Comparison of ENCODE assay signal across 8 mouse cellular contexts in genomic region chr2:65846000-65846755, GRCm38 (mm10). TPM values are rescaled to one million over a fixed set of nuclear protein-coding genes. Genes with fewer than 3 reads are reported as not detected.
DNase-seq lines count a peak whose midpoint lies in the region; ATAC-seq and TF ChIP-seq lines count a peak whose summit lies in the region.

No protein-coding gene starts in this region.

- 2% methylated on average over 22 of the region's 22 CpGs for WGBS in cerebellum, adult 2 months
- WGBS in lung, embryonic 16.5 days: 2% methylated on average over 22 of the region's 22 CpGs
- 2% methylated on average over 22 of the region's 22 CpGs for WGBS in intestine, embryonic 14.5 days
- 2% methylated on average over 22 of the region's 22 CpGs for WGBS in neural tube, embryonic 12.5 days

- H3K9ac ChIP-seq in lung, embryonic 16.5 days (ENCODE audit: low read length): peak overlapping the region; percentile 39
- peak overlapping the region; percentile 43 for H3K9ac ChIP-seq in intestine, embryonic 14.5 days (ENCODE audit: low read length)
- H3K9ac ChIP-seq in neural tube, embryonic 12.5 days: peak overlapping the region; percentile 51

- H3K4me1 ChIP-seq in cerebellum, adult 2 months (ENCODE audit: control insufficient read depth, insufficient read depth, low read length): no peaks in the 10 kb centered on the region; the same call in 1 of the 2 replicates
- H3K4me1 ChIP-seq in lung, embryonic 16.5 days (replicated peaks; ENCODE audit: control insufficient read depth, insufficient read depth, low read length): peaks cover 7% of the 10 kb centered on the region; the same call in 1 of the 2 replicates
- H3K4me1 ChIP-seq in intestine, embryonic 14.5 days (replicated peaks; ENCODE audit: control insufficient read depth, insufficient read depth, low read length): 0 out of 2 replicates have a peak, but pooled peaks cover 3% of the 10 kb centered on the region
- H3K4me1 ChIP-seq in neural tube, embryonic 12.5 days: peaks cover 14% of the 10 kb centered on the region; the same call in 1 of the 2 replicates

- no peak for TF ChIP-seq POLR2A in cerebellum, adult 2 months (IDR thresholded peaks at IDR 0.05; ENCODE audit: borderline replicate concordance, insufficient read depth, low read length)

- peak; percentile 28 for DNase-seq in cerebellum, adult 2 months
- DNase-seq in cerebellum, adult 9-11 months: no peak
- no peak for DNase-seq in lung, postnatal 4 days
- peak; percentile 65 for DNase-seq in intestine, embryonic 14.5 days (ENCODE audit: low spot score)
- no peak for DNase-seq in c-Kit-positive CD71-positive TER-119-positive erythroid progenitor cells, embryonic 14.5 days (ENCODE audit: low spot score)
- no peak for DNase-seq in urinary bladder, adult 2 months (ENCODE audit: low spot score)

- TF ChIP-seq CTCF in cerebellum, adult 2 months (IDR thresholded peaks at IDR 0.05; ENCODE audit: borderline replicate concordance, insufficient read depth, low read depth, low read length): no peak

- H3K4me2 ChIP-seq in lung, embryonic 16.5 days (ENCODE audit: low read depth, low read length): peak overlapping the region; percentile 72
- peak overlapping the region; percentile 64 for H3K4me2 ChIP-seq in intestine, embryonic 14.5 days (ENCODE audit: low read length)
- H3K4me2 ChIP-seq in neural tube, embryonic 12.5 days (replicated peaks): peak overlapping the region; percentile 65

- H3K4me3 ChIP-seq in cerebellum, adult 2 months (replicated peaks; ENCODE audit: insufficient read depth, low read depth, low read length): peak overlapping the region; percentile 88
- H3K4me3 ChIP-seq in lung, embryonic 16.5 days (ENCODE audit: low read length): peak overlapping the region; percentile 47
- peak overlapping the region; percentile 43 for H3K4me3 ChIP-seq in intestine, embryonic 14.5 days (ENCODE audit: low read depth, low read length)
- peak overlapping the region; percentile 46 for H3K4me3 ChIP-seq in neural tube, embryonic 12.5 days

- H3K36me3 ChIP-seq in lung, embryonic 16.5 days (ENCODE audit: control insufficient read depth, insufficient read depth, low read length): no peaks in the 10 kb centered on the region
- H3K36me3 ChIP-seq in intestine, embryonic 14.5 days (ENCODE audit: control insufficient read depth, insufficient read depth, low read length): no peaks in the 10 kb centered on the region
- no peaks in the 10 kb centered on the region for H3K36me3 ChIP-seq in neural tube, embryonic 12.5 days

- H3K9me3 ChIP-seq in lung, embryonic 16.5 days (ENCODE audit: control insufficient read depth, low read length): no peaks in the 10 kb centered on the region
- 0 out of 2 replicates have a peak, but pooled peaks cover 2% of the 10 kb centered on the region for H3K9me3 ChIP-seq in intestine, embryonic 14.5 days (ENCODE audit: control insufficient read depth, low read length)
- H3K9me3 ChIP-seq in neural tube, embryonic 12.5 days: no peaks in the 10 kb centered on the region

- H3K27ac ChIP-seq in cerebellum, adult 2 months (ENCODE audit: insufficient read depth, low read length): no peak overlapping the region
- H3K27ac ChIP-seq in lung, embryonic 16.5 days (ENCODE audit: low read length): no peak overlapping the region
- peak overlapping the region; percentile 64; the same call in 1 of the 2 replicates for H3K27ac ChIP-seq in intestine, embryonic 14.5 days (ENCODE audit: low read depth)
- H3K27ac ChIP-seq in neural tube, embryonic 12.5 days: no peak overlapping the region

- no peak for ATAC-seq in lung, embryonic 16.5 days (ENCODE audit: low read depth)
- ATAC-seq in intestine, embryonic 14.5 days (replicated peaks; ENCODE audit: low FRiP score, low TSS enrichment, low read depth): no peak
- no peak for ATAC-seq in neural tube, embryonic 12.5 days (ENCODE audit: low FRiP score, low read depth)

- no peaks in the 10 kb centered on the region for H3K27me3 ChIP-seq in cerebellum, adult 2 months (ENCODE audit: control insufficient read depth, insufficient read depth, low read length)
- H3K27me3 ChIP-seq in lung, embryonic 16.5 days (ENCODE audit: control insufficient read depth, insufficient read depth, low read depth, low read length): no peaks in the 10 kb centered on the region
- no peaks in the 10 kb centered on the region for H3K27me3 ChIP-seq in intestine, embryonic 14.5 days (replicated peaks; ENCODE audit: control insufficient read depth, insufficient read depth, low read length)
- H3K27me3 ChIP-seq in neural tube, embryonic 12.5 days (replicated peaks): no peaks in the 10 kb centered on the region

RNA-seq across cellular contexts. Expression of gene Csrnp3, which starts 0.6 kb away (rescaled TPM):
- polyA plus RNA-seq in cerebellum, adult 2 months (2012; rRNA removed): 10.4 and 12.0 TPM in 2 replicates
- 0.54 and 0.58 TPM in 2 replicates for polyA plus RNA-seq in lung, embryonic 16.5 days (2015; fragmentation: Nextera tagmentation; extraction: Ambion mirVana)
- polyA plus RNA-seq in intestine, embryonic 14.5 days (2014; fragmentation: Nextera tagmentation; extraction: Ambion mirVana): 2.8 and 3.1 TPM in 2 replicates
- polyA plus RNA-seq in neural tube, embryonic 12.5 days (2016; fragmentation: Nextera tagmentation; extraction: Ambion mirVana): 29.6 and 32.2 TPM in 2 replicates
- polyA plus RNA-seq in urinary bladder, adult 2 months (2012; rRNA removed): 0.01 and 0.03 TPM in 2 replicates

Comparison
In these comparisons a context has a peak if more than half of its experiments do, and no peak if none do; other contexts are left out.
1. DNase-seq: peak in cerebellum, adult 2 months (2 of 2) and intestine, embryonic 14.5 days (single experiment); none in cerebellum, adult 9-11 months (single experiment), lung, postnatal 4 days (0 of 2), c-Kit-positive CD71-positive TER-119-positive erythroid progenitor cells, embryonic 14.5 days (single experiment) and urinary bladder, adult 2 months (single experiment).
2. Peak in every context shown above with its lines, with median percentiles within 50 percentile points of each other: H3K4me3 ChIP-seq, H3K4me2 ChIP-seq and H3K9ac ChIP-seq.